Mouse (Mus musculus) stomach, postnatal 0 days (tissue): ENCODE results near the gene Msi2. TPM values are rescaled to one million over a fixed set of nuclear protein-coding genes. Genes with fewer than 3 reads are reported as not detected.
A peak's percentile ranks its signal among the peaks of the same experiment; 100 is the strongest.

Source experiments
- ATAC-seq: fragments of 200-750 bp; cut with Nextera tagmentation; 2 replicates; pipeline ENCODE4 v1.8.0; 2017; ENCODE audit not compliant: low FRiP score, low TSS enrichment
- DNase-seq: peaks from one replicate; pipeline ENCODE4 v3.0.0-alpha.2; 2016; ENCODE audit warnings: low spot score
- H3K27ac ChIP-seq: fragments of 300-500 bp; sonication (generic); replicated peaks from 2 replicates; pipeline ENCODE4 v1.5.1; 2014; ENCODE audit warnings: mild to moderate bottlenecking, control low read depth
- H3K27me3 ChIP-seq: fragments of 300-500 bp; sonication (generic); 2 replicates; pipeline ENCODE4 v1.6.1; 2014; ENCODE audit warnings: low read length; ENCODE audit not compliant: control insufficient read depth, insufficient read depth
- H3K36me3 ChIP-seq: fragments of 300-500 bp; sonication (generic); 2 replicates; pipeline ENCODE4 v1.6.1; 2014; ENCODE audit warnings: low read length, mixed read lengths; ENCODE audit not compliant: control insufficient read depth, insufficient read depth
- H3K4me1 ChIP-seq: fragments of 300-500 bp; sonication (generic); replicated peaks from 2 replicates; pipeline ENCODE4 v1.6.1; 2014; ENCODE audit warnings: antibody characterized with exemption; ENCODE audit not compliant: control insufficient read depth, insufficient read depth
- H3K4me2 ChIP-seq: fragments of 300-500 bp; sonication (generic); replicated peaks from 2 replicates; pipeline ENCODE4 v1.6.1; 2014; ENCODE audit warnings: low read depth, mild to moderate bottlenecking, control low read depth, moderate library complexity
- H3K4me3 ChIP-seq: fragments of 300-500 bp; sonication (generic); 2 replicates; pipeline ENCODE4 v1.5.1; 2014; ENCODE audit warnings: low read depth, low read length, control low read depth
- H3K9ac ChIP-seq: fragments of 300-500 bp; sonication (generic); 2 replicates; pipeline ENCODE4 v1.6.1; 2014; ENCODE audit warnings: mild to moderate bottlenecking, low read length, control low read depth, mixed read lengths
- H3K9me3 ChIP-seq: fragments of 300-500 bp; sonication (generic); 2 replicates; pipeline ENCODE4 v1.6.1; 2016; ENCODE audit warnings: low read length; ENCODE audit not compliant: control insufficient read depth
- CTCF ChIP-seq: IDR thresholded peaks from 2 replicates; pipeline ENCODE4 v1.5.1; 2016; ENCODE audit warnings: antibody characterized with exemption, low read depth, mild to moderate bottlenecking, moderate library complexity
- EP300 ChIP-seq: optimal IDR thresholded peaks from 2 replicates; pipeline ENCODE3; 2016; ENCODE audit warnings: antibody characterized with exemption
- WGBS: fragments of 180-500 bp; shearing (Covaris S2); extraction: QIAGEN DNeasy Blood & Tissue Kit; methylation state at CpG from one replicate; pipeline ENCODE4 v1.1.7; 2014; 5-methylcytosine and 5-hydroxymethylcytosine counted together
- polyA plus RNA-seq: library from polyadenylated mRNA; unstranded; fragments of >200 nt; fragmentation: Nextera tagmentation; extraction: Ambion mirVana; gene quantifications from 2 replicates; pipeline ENCODE4 v1.2.1, GENCODE M21; 2015

Msi2 gene
- polyA plus RNA-seq, 1 experiment from 2014 or later, result 6.7 TPM

- 83% methylated on average over 8 of the region's 8 CpGs for WGBS
- TF ChIP-seq EP300 (no peak), CTCF (no peak)
- DNase-seq (no peak), ATAC-seq (no peak)
- no peak overlapping the region for H3K27ac ChIP-seq
- no peak overlapping the region for H3K4me2 ChIP-seq
- no peaks in the 10 kb centered on the region for H3K9me3 ChIP-seq
- H3K4me3 ChIP-seq, result no peak overlapping the region
- peaks cover 10% of the 10 kb centered on the region; the same call in 1 of the 2 replicates for H3K4me1 ChIP-seq
- H3K27me3 ChIP-seq, result no peaks in the 10 kb centered on the region
- no peaks in the 10 kb centered on the region for H3K36me3 ChIP-seq
- H3K9ac ChIP-seq, result no peak overlapping the region
Measured at GRCm38 (mm10) chr11:88408305-88408704, 310.0 kb downstream of the Msi2 start.

DNA sequence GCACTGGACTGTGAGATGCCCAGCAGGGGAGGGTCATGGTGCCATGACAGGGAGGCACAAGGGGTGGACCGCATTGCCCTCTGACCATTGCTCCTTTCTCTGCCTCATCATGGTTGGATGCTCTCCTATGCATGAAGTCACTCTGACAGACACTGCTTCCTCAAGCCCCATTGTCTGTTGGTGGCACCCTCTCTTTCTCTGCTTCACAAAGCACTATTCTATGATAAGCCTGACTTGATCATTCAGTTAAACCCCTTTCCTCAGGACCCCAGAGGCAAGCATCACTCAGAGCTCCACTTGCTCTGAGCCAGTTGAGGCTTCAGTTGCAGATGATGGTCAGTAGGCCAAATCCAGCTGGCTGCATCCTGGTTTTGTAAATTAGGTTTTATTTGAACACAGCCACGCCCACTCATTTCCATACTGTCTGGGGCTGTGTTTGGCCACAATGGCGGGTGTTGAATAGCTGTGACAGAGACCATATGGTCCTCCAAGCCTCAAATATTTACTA lies 311.9 kb downstream of the Msi2 start:
- H3K27me3 ChIP-seq, result no peaks in the 10 kb centered on the region
- H3K27ac ChIP-seq, result no peak overlapping the region
- H3K4me1 ChIP-seq, result peaks cover 10% of the 10 kb centered on the region; the same call in 1 of the 2 replicates
- H3K4me3 ChIP-seq, result no peak overlapping the region
- no peaks in the 10 kb centered on the region for H3K9me3 ChIP-seq
- H3K4me2 ChIP-seq, result no peak overlapping the region
- H3K9ac ChIP-seq, result no peak overlapping the region
- ATAC-seq (no peak), DNase-seq (no peak)
- H3K36me3 ChIP-seq, result no peaks in the 10 kb centered on the region
- TF ChIP-seq CTCF (no peak), EP300 (no peak)
- WGBS, result 69% methylated on average over 3 of the region's 3 CpGs

DNA sequence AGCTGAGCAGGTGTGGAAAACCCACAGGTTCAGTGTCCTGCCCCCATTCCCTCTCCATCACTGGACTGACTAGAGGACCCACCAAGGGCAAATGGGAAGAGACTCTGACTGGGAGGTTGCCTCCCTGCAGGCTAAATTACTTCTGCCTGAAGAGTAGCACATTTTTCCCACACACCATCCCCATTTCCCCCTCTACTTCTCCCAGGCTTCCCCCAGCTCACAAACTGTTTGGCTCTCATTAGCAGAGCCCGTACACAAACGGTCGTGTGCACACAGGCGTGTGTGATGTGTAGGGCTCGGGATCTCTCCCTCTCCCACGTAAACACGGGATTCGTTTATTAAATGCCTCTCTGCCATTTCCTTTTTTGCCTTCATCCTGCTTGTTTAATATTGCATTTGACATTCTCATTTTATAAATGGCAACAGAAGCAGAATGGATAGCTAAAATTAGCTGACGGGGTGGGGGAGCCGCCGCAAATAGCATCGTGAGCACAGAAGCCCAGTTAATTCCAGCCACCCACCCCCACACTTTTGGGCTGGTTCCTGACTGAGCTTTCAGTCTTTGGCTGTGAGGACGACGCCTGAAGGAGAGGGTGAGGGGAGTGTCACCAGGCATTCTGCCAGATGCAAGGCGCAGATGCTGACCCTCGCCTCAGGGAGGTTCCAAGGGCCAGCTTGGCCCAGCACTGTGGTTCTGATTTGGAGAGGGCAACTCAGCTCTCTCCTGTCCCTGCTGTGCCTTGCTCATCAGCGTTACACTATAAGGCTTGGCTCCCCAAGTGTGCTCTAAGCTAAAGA lies 313.3 kb downstream of the Msi2 start:
- H3K4me3 ChIP-seq, result no peak overlapping the region
- TF ChIP-seq EP300 (no peak), CTCF (0 out of 2 replicates have a peak, but pooled peaks have one; percentile 7)
- peak overlapping the region; percentile 31 for H3K4me2 ChIP-seq
- H3K27me3 ChIP-seq, result no peaks in the 10 kb centered on the region
- peaks cover 10% of the 10 kb centered on the region; the same call in 1 of the 2 replicates for H3K4me1 ChIP-seq
- peak overlapping the region; percentile 38; the same call in 1 of the 2 replicates for H3K9ac ChIP-seq
- no peaks in the 10 kb centered on the region for H3K36me3 ChIP-seq
- H3K27ac ChIP-seq, result peak overlapping the region; percentile 84
- ATAC-seq (no peak), DNase-seq (peak; percentile 50)
- no peaks in the 10 kb centered on the region for H3K9me3 ChIP-seq
- 18% methylated on average over 17 of the region's 17 CpGs for WGBS

DNA sequence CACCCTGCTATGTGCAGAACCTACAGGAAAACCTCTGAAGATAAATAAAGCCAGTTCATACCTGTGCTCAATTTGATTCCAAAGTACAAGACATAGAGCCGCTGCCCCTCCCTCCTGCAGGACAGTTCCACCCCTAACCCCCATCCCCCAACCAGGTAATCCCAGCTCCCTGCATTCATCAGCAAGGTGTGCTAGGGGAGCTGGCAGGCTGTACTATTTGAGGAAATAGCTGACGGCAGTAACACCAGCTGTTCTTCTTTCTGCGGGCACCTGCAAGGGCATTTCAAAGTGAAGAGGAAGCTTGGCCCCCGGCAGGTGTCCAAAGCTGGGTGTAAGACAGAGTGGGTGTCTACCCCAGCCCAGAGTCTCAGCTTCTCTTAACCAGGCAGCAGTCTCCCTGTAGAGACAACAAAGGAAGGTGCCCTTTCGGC lies 314.1 kb downstream of the Msi2 start:
- TF ChIP-seq CTCF, result no peak
- no peak for TF ChIP-seq EP300
- Histone ChIP-seq H3K9me3 (no peaks in the 10 kb centered on the region), H3K4me3 (no peak overlapping the region), H3K4me2 (peak overlapping the region; percentile 31; the same call in 1 of the 2 replicates), H3K36me3 (no peaks in the 10 kb centered on the region), H3K4me1 (peaks cover 10% of the 10 kb centered on the region; the same call in 1 of the 2 replicates), H3K9ac (peak overlapping the region; percentile 38; the same call in 1 of the 2 replicates), H3K27ac (peak overlapping the region; percentile 84), H3K27me3 (no peaks in the 10 kb centered on the region)
- peak; percentile 93 for ATAC-seq
- WGBS, result 45% methylated on average over 5 of the region's 5 CpGs
- DNase-seq, result peak; percentile 83

DNA sequence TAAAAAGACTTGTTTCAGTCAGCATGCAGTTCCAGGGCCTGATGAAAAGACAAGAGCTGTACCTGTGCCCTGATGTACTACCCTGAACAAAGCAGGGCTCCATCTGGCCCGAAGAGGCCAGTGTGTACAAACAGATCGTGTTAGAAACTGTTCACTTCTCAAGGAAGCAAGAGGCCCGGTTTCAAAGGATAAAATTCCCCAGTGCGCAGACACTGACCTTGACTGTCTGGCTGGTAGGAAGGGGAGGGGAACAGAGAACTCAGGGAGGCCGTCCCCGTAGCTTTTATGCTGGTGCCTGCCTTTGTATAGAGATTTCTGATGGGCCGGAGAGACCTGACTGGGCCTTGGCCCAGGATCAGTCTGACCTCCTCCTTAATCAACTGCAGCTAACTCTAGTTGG lies 316.0 kb downstream of the Msi2 start:
- no peaks in the 10 kb centered on the region for H3K36me3 ChIP-seq

DNA sequence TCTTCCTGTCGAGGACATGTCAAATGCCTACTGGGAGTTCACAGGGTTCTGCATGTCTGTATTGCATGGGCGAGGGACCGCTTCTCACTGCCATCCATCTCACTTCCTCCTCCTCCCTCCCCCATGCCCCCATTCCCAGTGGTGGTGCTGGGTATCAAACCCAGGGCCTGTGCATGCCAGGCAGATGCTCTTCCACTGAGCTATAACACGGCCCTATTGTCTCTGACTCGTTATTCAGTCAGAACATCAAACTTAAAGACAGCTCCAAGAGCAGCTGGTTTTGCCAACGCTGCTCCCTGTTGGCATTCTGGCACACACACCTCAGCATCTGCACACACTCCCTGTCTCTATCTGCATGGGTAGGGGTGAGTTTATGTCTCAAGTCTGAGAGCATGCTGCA lies 317.0 kb downstream of the Msi2 start:
- Histone ChIP-seq H3K9ac (no peak overlapping the region), H3K27ac (no peak overlapping the region), H3K27me3 (no peaks in the 10 kb centered on the region), H3K36me3 (no peaks in the 10 kb centered on the region), H3K4me3 (no peak overlapping the region), H3K4me2 (no peak overlapping the region), H3K4me1 (peaks cover 6% of the 10 kb centered on the region; the same call in 1 of the 2 replicates), H3K9me3 (no peaks in the 10 kb centered on the region)
- ATAC-seq (no peak), DNase-seq (no peak)
- WGBS, result 73% methylated on average over 6 of the region's 6 CpGs
- no peak for TF ChIP-seq EP300
- TF ChIP-seq CTCF, result no peak

More for the DNA sequence above, 316.0 kb downstream of the Msi2 start:
- H3K4me3 ChIP-seq, result no peak overlapping the region
- H3K9ac ChIP-seq, result no peak overlapping the region
- no peaks in the 10 kb centered on the region for H3K27me3 ChIP-seq
- no peak overlapping the region for H3K4me2 ChIP-seq
- DNase-seq (no peak), ATAC-seq (no peak)
- peaks cover 10% of the 10 kb centered on the region; the same call in 1 of the 2 replicates for H3K4me1 ChIP-seq
- 27% methylated on average over 7 of the region's 7 CpGs for WGBS
- H3K27ac ChIP-seq, result peak overlapping the region; percentile 25; the same call in 1 of the 2 replicates
- TF ChIP-seq EP300 (no peak), CTCF (no peak)
- H3K9me3 ChIP-seq, result no peaks in the 10 kb centered on the region
